9 mouse cellular contexts compared by ENCODE assay signal in genomic region chr13:103921831-103922380, GRCm38 (mm10). TPM values are rescaled to one million over a fixed set of nuclear protein-coding genes. Genes with fewer than 3 reads are reported as not detected.
DNase-seq lines count a peak whose midpoint lies in the region; ATAC-seq lines count a peak whose summit lies in the region.
"Had no signal": no experiment of that assay in that cellular context is flagged by ENCODE, and none has a peak within 500 bp of the region (broad histone marks: within the 10 kb centered on the region; RNA-seq: fewer than 3 reads in every experiment).

No protein-coding gene starts in this region.

- H3K9me3 ChIP-seq in heart, embryonic 13.5 days = no peaks in the 10 kb centered on the region
- H3K9me3 ChIP-seq in hindbrain, embryonic 12.5 days (replicated peaks) = no peaks in the 10 kb centered on the region
- H3K9me3 ChIP-seq in midbrain, embryonic 10.5 days (replicated peaks) = no peaks in the 10 kb centered on the region

- no peak for ATAC-seq in heart, embryonic 13.5 days (ENCODE audit: extremely low read depth, insufficient number of reproducible peaks, low FRiP score, low TSS enrichment)
- ATAC-seq in hindbrain, embryonic 12.5 days (ENCODE audit: low FRiP score) = peak; percentile 44

- no peaks in the 10 kb centered on the region for H3K27me3 ChIP-seq in heart, embryonic 13.5 days (replicated peaks)
- 0 out of 2 replicates have a peak, but pooled peaks cover 3% of the 10 kb centered on the region for H3K27me3 ChIP-seq in hindbrain, embryonic 12.5 days
- peaks cover 16% of the 10 kb centered on the region for H3K27me3 ChIP-seq in midbrain, embryonic 10.5 days (ENCODE audit: low read depth, poor library complexity, severe bottlenecking)
- H3K27me3 ChIP-seq: Patski had no signal

- DNase-seq in heart, postnatal 14 days = no peak
- peak; percentile 63 for DNase-seq in NIH3T3 (ENCODE audit: low read depth)
- DNase-seq in midbrain, embryonic 10.5 days (ENCODE audit: low spot score) = no peak
- DNase-seq in right cerebral cortex, postnatal 10 days (ENCODE audit: low spot score in 2 of 2) = no peak
- no peak for DNase-seq in ovary, postnatal 36 days (ENCODE audit: low spot score)
- DNase-seq in layer of hippocampus, postnatal 14 days (ENCODE audit: low spot score in 2 of 2) = no peak

- peak overlapping the region; percentile 100 for H3K9ac ChIP-seq in heart, embryonic 13.5 days
- peak overlapping the region; percentile 98 for H3K9ac ChIP-seq in hindbrain, embryonic 12.5 days

- H3K4me1 ChIP-seq in heart, embryonic 13.5 days = peaks cover 21% of the 10 kb centered on the region
- peaks cover 18% of the 10 kb centered on the region; the same call in 1 of the 2 replicates for H3K4me1 ChIP-seq in hindbrain, embryonic 12.5 days
- H3K4me1 ChIP-seq in midbrain, embryonic 10.5 days = peaks cover 37% of the 10 kb centered on the region

- peak overlapping the region; percentile 88 for H3K4me2 ChIP-seq in heart, embryonic 13.5 days
- peak overlapping the region; percentile 68 for H3K4me2 ChIP-seq in hindbrain, embryonic 12.5 days (replicated peaks)

- H3K36me3 ChIP-seq in heart, embryonic 13.5 days = no peaks in the 10 kb centered on the region
- no peaks in the 10 kb centered on the region for H3K36me3 ChIP-seq in hindbrain, embryonic 12.5 days
- H3K36me3 ChIP-seq in midbrain, embryonic 10.5 days = no peaks in the 10 kb centered on the region

- WGBS in heart, embryonic 13.5 days = 16% methylated on average over 11 of the region's 11 CpGs
- WGBS in hindbrain, embryonic 12.5 days = 17% methylated on average over 11 of the region's 11 CpGs
- WGBS in midbrain, embryonic 10.5 days = 21% methylated on average over 11 of the region's 11 CpGs

- H3K27ac ChIP-seq in heart, embryonic 13.5 days (replicated peaks) = peak overlapping the region; percentile 100
- peak overlapping the region; percentile 100 for H3K27ac ChIP-seq in hindbrain, embryonic 12.5 days
- peak overlapping the region; percentile 100 for H3K27ac ChIP-seq in midbrain, embryonic 10.5 days (replicated peaks)

- H3K4me3 ChIP-seq in heart, embryonic 13.5 days = peak overlapping the region; percentile 94
- peak overlapping the region; percentile 94 for H3K4me3 ChIP-seq in hindbrain, embryonic 12.5 days
- H3K4me3 ChIP-seq in midbrain, embryonic 10.5 days = peak overlapping the region; percentile 90

- intact Hi-C loops in heart, postnatal 14 days (cut with DNase I) = loop anchor here (5.0 kb wide), 4 partner anchors 50 to 185 kb away; partner anchors contain the start of genes Nln, Sgtb and Srek1

RNA-seq across cellular contexts. Expression of gene Erbin, which starts 1.6 kb away (rescaled TPM):
- 9.3 and 10.0 TPM in 2 replicates for polyA plus RNA-seq in heart, embryonic 13.5 days (2015; fragmentation: Nextera tagmentation; extraction: Ambion mirVana)
- total RNA-seq in heart, postnatal 14 days (2021) = 10 to 100 TPM; 54.6 to 54.8 TPM
- polyA plus RNA-seq in hindbrain, embryonic 12.5 days (2016; fragmentation: Nextera tagmentation; extraction: Ambion mirVana) = 23.6 and 23.7 TPM in 2 replicates
- 11.7 and 12.8 TPM in 2 replicates for polyA plus RNA-seq in midbrain, embryonic 10.5 days (2016; fragmentation: Nextera tagmentation; extraction: Ambion mirVana)
- 10 to 100 TPM; 39.4 to 42.8 TPM for total RNA-seq in layer of hippocampus, postnatal 14 days (2021)
